Mouse (Mus musculus) lung, adult 2 months (tissue): ENCODE results near the gene Fuk.

Experiments used
- CTCF ChIP-seq: fragments of 200-500 bp; IDR thresholded peaks from 2 replicates; pipeline ENCODE4 v1.5.1; 2011; ENCODE audit warnings: mild to moderate bottlenecking, low read length, control low read depth; ENCODE audit not compliant: insufficient read depth
- POLR2A ChIP-seq: fragments of 200-500 bp; IDR thresholded peaks from 2 replicates; pipeline ENCODE4 v1.6.1; 2011; ENCODE audit warnings: low read depth, mild to moderate bottlenecking, control low read depth, low read length, borderline replicate concordance; ENCODE audit errors: extremely low read depth

DNA sequence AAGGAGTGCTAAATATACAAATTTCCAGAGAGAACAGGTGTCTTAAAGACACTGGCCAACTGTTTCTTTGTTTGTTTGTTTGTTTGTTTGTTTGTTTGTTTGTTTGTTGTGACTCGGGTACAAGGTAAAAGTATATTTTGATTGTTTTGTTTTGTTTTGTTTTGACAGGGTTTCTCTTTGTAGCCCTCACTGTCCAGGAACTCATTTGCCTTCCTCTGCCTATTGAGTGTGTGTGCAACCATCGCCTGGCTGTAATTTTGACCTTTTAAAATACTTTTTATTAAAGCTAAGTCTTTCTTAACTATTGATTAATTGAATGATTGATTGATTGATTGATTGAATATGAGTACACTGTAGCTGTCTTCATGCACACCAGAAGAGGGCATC, 284 bp upstream of the Fuk start:
- TF ChIP-seq POLR2A (no peak), CTCF (no peak)
